Mouse (Mus musculus): ENCODE measurements around the gene Whrn. TPM values are rescaled to one million over a fixed set of nuclear protein-coding genes. Genes with fewer than 3 reads are reported as not detected.

Gene Whrn
- total RNA-seq, 1 experiment = 5.0 TPM

DNA sequence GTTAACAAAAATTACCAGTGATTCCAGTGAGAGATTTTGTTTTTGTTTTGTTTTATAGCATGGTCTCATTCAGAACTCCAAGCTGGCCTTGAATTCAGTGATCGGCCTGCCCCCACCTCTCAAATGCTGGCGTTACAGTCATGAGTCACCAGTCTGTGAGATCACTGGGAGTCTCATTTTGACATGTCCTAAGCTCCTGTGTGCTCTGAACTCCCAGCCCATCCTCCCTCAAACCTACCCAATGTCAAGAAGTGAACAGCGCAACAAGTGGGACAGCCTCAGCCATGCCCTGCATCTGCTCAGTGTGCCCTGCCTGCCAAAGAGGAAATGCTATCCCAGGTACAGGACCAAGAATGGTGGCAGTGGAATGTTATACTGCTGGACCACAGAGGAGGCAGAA, 110.5 kb downstream of the Whrn start:
- TF ChIP-seq CHD2 (IDR thresholded peaks at IDR 0.05; ENCODE audit: low read depth, low read length) (no peak), ZNF384 (IDR thresholded peaks at IDR 0.05; ENCODE audit: low read depth, low read length) (no peak), MAFK (IDR thresholded peaks at IDR 0.05; ENCODE audit: insufficient read depth, low read depth, low read length) (no peak), HCFC1 (IDR thresholded peaks at IDR 0.05; ENCODE audit: borderline replicate concordance, insufficient read depth, low read length) (no peak), ZC3H11A (IDR thresholded peaks at IDR 0.05; ENCODE audit: borderline replicate concordance, low read depth, low read length) (no peak)
- Histone ChIP-seq H3K9me3 (ENCODE audit: control insufficient read depth, insufficient read depth, low read depth, low read length) (no peaks in the 10 kb centered on the region), H3K4me3 (ENCODE audit: insufficient read depth in 1 of 2, low read depth in 1 of 2, low read length in 2 of 2, poor library complexity in 1 of 2, severe bottlenecking in 1 of 2) (no peak overlapping the region), H3K36me3 (ENCODE audit: control insufficient read depth, insufficient read depth, low read length, poor library complexity, severe bottlenecking) (no peaks in the 10 kb centered on the region; the same call in 1 of the 2 replicates), H3K4me1 (ENCODE audit: control insufficient read depth in 2 of 2, insufficient read depth in 2 of 2, low read length in 2 of 2, poor library complexity in 1 of 2) (peaks cover 0 to 6% of the 10 kb centered on the region in 2 experiments; a peak in 1 of 4 replicates), H3K9ac (ENCODE audit: insufficient read depth, low read depth, low read length, poor library complexity, severe bottlenecking) (no peak overlapping the region), H3K27ac (ENCODE audit: insufficient read depth, low read depth, low read length, poor library complexity, severe bottlenecking) (no peak overlapping the region)
- no peak for DNase-seq (ENCODE audit: low read depth, low spot score)
- in situ Hi-C loops (cut with MboI; ENCODE audit: low sequenced_read_pairs in 2 of 2, unreplicated experiment in 2 of 2) = no loop called here

DNA sequence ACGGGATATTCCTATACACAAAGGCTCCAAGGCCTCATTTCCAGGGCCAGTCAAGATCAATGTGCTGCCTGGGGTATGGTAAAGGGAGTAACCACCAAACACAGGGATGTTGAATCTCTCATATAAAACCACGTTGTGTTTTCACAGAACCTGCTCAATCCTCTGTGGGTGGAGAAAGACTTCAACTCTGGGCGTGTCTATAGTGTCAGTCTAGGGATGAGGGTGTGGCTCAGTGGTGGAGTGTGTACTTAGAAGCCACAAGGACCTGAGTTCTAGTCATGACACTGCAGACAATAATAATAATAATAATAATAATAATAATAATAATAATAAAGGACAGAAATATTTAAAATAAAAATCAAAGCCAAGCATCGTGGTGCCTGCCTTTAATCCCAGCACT, 111.5 kb downstream of the Whrn start:
- Histone ChIP-seq H3K4me3 (ENCODE audit: insufficient read depth in 1 of 2, low read depth in 1 of 2, low read length in 2 of 2, poor library complexity in 1 of 2, severe bottlenecking in 1 of 2) (no peak overlapping the region), H3K9me3 (ENCODE audit: control insufficient read depth, insufficient read depth, low read depth, low read length) (no peaks in the 10 kb centered on the region), H3K27ac (ENCODE audit: insufficient read depth, low read depth, low read length, poor library complexity, severe bottlenecking) (no peak overlapping the region), H3K9ac (ENCODE audit: insufficient read depth, low read depth, low read length, poor library complexity, severe bottlenecking) (no peak overlapping the region), H3K36me3 (ENCODE audit: control insufficient read depth, insufficient read depth, low read length, poor library complexity, severe bottlenecking) (no peaks in the 10 kb centered on the region; the same call in 1 of the 2 replicates), H3K4me1 (ENCODE audit: control insufficient read depth in 2 of 2, insufficient read depth in 2 of 2, low read length in 2 of 2, poor library complexity in 1 of 2) (peaks cover 0 to 4% of the 10 kb centered on the region in 2 experiments; a peak in 1 of 4 replicates)
- in situ Hi-C loops (cut with MboI; ENCODE audit: low sequenced_read_pairs in 2 of 2, unreplicated experiment in 2 of 2) = no loop called here
- DNase-seq (ENCODE audit: low read depth, low spot score) = no peak
- TF ChIP-seq HCFC1 (IDR thresholded peaks at IDR 0.05; ENCODE audit: borderline replicate concordance, insufficient read depth, low read length) (no peak), ZC3H11A (IDR thresholded peaks at IDR 0.05; ENCODE audit: borderline replicate concordance, low read depth, low read length) (no peak), MAFK (IDR thresholded peaks at IDR 0.05; ENCODE audit: insufficient read depth, low read depth, low read length) (no peak), ZNF384 (IDR thresholded peaks at IDR 0.05; ENCODE audit: low read depth, low read length) (no peak), CHD2 (IDR thresholded peaks at IDR 0.05; ENCODE audit: low read depth, low read length) (no peak)

DNA sequence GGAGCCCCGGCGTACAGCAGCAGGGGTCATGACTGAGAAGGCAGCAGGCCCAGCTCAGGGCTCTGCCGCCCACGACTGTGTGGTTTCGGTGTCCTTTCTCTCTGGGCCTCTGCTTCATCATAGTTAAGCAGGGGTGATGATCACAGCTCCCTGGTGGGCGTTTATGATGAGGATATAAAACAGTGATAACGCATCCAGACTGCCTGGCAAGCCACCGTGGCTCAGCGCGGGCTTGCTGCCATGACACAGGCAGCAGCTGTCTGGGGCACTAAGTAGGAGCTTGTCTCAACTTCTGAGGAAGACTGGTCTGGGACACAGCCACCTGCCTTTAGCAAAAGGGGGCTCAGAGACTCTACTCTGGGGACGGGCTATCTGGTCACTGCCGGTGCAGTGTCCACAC, 112.3 kb downstream of the Whrn start:
- Histone ChIP-seq H3K36me3 (ENCODE audit: control insufficient read depth, insufficient read depth, low read length, poor library complexity, severe bottlenecking) (peaks cover 2% of the 10 kb centered on the region; the same call in 1 of the 2 replicates), H3K9ac (ENCODE audit: insufficient read depth, low read depth, low read length, poor library complexity, severe bottlenecking) (no peak overlapping the region), H3K4me1 (ENCODE audit: control insufficient read depth in 2 of 2, insufficient read depth in 2 of 2, low read length in 2 of 2, poor library complexity in 1 of 2) (peaks cover 0 to 2% of the 10 kb centered on the region in 2 experiments; a peak in 1 of 4 replicates), H3K27ac (ENCODE audit: insufficient read depth, low read depth, low read length, poor library complexity, severe bottlenecking) (no peak overlapping the region), H3K9me3 (ENCODE audit: control insufficient read depth, insufficient read depth, low read depth, low read length) (no peaks in the 10 kb centered on the region), H3K4me3 (ENCODE audit: insufficient read depth in 1 of 2, low read depth in 1 of 2, low read length in 2 of 2, poor library complexity in 1 of 2, severe bottlenecking in 1 of 2) (no peak overlapping the region)
- no peak for TF ChIP-seq MAFK (IDR thresholded peaks at IDR 0.05; ENCODE audit: insufficient read depth, low read depth, low read length)
- no peak for TF ChIP-seq HCFC1 (IDR thresholded peaks at IDR 0.05; ENCODE audit: borderline replicate concordance, insufficient read depth, low read length)
- no peak for TF ChIP-seq ZNF384 (IDR thresholded peaks at IDR 0.05; ENCODE audit: low read depth, low read length)
- TF ChIP-seq CHD2 (IDR thresholded peaks at IDR 0.05; ENCODE audit: low read depth, low read length) = no peak
- no peak for TF ChIP-seq ZC3H11A (IDR thresholded peaks at IDR 0.05; ENCODE audit: borderline replicate concordance, low read depth, low read length)
- in situ Hi-C loops (cut with MboI; ENCODE audit: low sequenced_read_pairs in 2 of 2, unreplicated experiment in 2 of 2) = no loop called here
- DNase-seq (ENCODE audit: low read depth, low spot score) = no peak

DNA sequence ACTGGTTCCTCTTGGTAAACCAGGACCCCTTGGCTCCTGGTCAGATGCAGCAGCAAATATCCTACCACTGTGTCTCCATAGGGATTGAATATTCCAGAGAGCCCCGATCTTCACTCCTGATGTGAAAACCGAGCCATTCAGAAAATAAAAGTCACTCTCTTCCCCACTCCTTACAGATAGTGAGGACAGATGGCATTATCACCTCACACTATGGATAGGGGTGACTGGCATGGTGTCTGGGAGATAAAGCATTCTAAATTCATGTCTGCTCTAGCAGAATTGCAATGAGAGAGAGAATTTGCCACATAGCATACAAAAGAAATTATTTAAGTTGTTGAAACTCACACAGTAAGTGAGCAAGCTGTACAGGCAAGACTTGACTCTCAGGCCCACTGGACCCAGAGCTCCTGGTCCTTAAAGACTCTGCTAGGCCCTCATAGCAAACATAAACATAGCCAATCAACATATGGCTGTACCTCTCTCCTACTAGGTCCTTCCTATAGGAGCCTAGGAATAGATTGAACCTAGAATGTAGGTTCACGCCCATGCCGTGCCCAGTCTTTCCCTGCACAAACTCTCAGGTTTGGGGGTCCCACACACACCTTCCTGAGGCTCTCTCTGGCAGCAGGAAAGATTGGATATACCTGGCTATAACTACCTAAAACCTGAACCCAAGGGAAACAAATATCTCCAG, 113.0 kb downstream of the Whrn start:
- Histone ChIP-seq H3K4me1 (ENCODE audit: control insufficient read depth in 2 of 2, insufficient read depth in 2 of 2, low read length in 2 of 2, poor library complexity in 1 of 2) (0 out of 4 replicates have a peak, but pooled peaks cover 0 to 2% of the 10 kb centered on the region in 2 experiments), H3K9me3 (ENCODE audit: control insufficient read depth, insufficient read depth, low read depth, low read length) (no peaks in the 10 kb centered on the region), H3K9ac (ENCODE audit: insufficient read depth, low read depth, low read length, poor library complexity, severe bottlenecking) (no peak overlapping the region), H3K36me3 (ENCODE audit: control insufficient read depth, insufficient read depth, low read length, poor library complexity, severe bottlenecking) (peaks cover 2% of the 10 kb centered on the region; the same call in 1 of the 2 replicates), H3K27ac (ENCODE audit: insufficient read depth, low read depth, low read length, poor library complexity, severe bottlenecking) (no peak overlapping the region), H3K4me3 (ENCODE audit: insufficient read depth in 1 of 2, low read depth in 1 of 2, low read length in 2 of 2, poor library complexity in 1 of 2, severe bottlenecking in 1 of 2) (no peak overlapping the region)
- TF ChIP-seq ZNF384 (IDR thresholded peaks at IDR 0.05; ENCODE audit: low read depth, low read length) (no peak), ZC3H11A (IDR thresholded peaks at IDR 0.05; ENCODE audit: borderline replicate concordance, low read depth, low read length) (no peak), CHD2 (IDR thresholded peaks at IDR 0.05; ENCODE audit: low read depth, low read length) (no peak), MAFK (IDR thresholded peaks at IDR 0.05; ENCODE audit: insufficient read depth, low read depth, low read length) (no peak), HCFC1 (IDR thresholded peaks at IDR 0.05; ENCODE audit: borderline replicate concordance, insufficient read depth, low read length) (no peak)
- no peak for DNase-seq (ENCODE audit: low read depth, low spot score)
- in situ Hi-C loops (cut with MboI; ENCODE audit: low sequenced_read_pairs in 2 of 2, unreplicated experiment in 2 of 2) = no loop called here

All from ES-E14 (cell line).